Mouse (Mus musculus) layer of hippocampus, adult 9-10 months (tissue): ENCODE results near the gene Mib2.
A peak's percentile ranks its signal among the peaks of the same experiment; 100 is the strongest.
"Not testable (repeated sequence)": the region's sequence is repeated elsewhere in the genome, so short reads cannot be mapped to it uniquely, and the experiment has no call there.

ENCODE experiments used
- DNase-seq: peaks from one replicate; pipeline ENCODE4 v3.0.0; 2022; ENCODE audit warnings: low spot score

The Mib2 gene

GRCm38 (mm10) chr4:155670236-155670635, 1.2 kb upstream of the Mib2 start:
- not testable (repeated sequence) for DNase-seq

DNA sequence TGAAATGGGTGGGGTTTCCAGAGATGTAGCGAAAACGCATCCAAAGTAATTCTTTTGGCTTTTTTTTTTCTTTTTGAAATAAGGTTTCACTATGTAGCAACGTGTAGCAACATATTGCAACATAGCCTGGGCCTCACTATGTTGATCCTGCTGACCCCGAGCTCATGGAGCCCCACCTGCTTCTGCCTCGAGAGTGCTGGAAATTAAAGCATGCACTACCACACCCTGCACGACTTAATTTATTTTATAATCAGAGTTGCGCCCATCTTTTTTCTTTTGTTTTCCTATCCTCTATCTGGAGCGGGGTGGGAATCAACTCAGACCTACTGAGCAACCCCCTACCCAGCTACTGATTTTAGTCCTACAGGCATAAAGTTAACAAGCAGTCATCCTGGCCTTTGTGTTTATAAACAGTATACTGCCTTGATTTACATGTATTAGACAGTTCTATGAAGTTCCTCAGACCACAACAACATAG, 639 bp upstream of the Mib2 start:
- DNase-seq = no peak

GRCm38 (mm10) chr4:155666903-155667302, 2.1 kb downstream of the Mib2 start:
- no peak for DNase-seq

DNA sequence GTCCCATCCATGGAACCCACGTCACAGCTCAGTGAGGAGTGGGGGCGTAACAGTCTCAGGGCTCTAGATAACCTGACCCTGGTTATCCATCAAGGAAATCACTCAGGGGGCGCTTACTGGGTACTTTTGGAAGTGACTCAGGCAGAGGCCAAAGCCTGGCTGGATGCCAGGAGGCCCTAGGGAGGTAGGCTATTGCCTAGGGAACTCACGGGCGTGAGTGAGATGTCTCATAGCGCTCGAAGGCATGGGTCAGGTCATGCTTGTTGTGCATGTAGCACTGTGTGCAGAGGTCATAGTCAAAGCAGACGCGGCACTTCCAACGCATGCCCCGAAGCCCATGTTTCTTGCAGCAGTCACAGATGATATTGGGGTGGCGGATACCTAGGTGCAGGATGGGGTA, 8.4 kb downstream of the Mib2 start:
- DNase-seq = no peak

- no peak for DNase-seq
Observed at GRCm38 (mm10) chr4:155658961-155659360, 10.0 kb downstream of the Mib2 start.

DNA sequence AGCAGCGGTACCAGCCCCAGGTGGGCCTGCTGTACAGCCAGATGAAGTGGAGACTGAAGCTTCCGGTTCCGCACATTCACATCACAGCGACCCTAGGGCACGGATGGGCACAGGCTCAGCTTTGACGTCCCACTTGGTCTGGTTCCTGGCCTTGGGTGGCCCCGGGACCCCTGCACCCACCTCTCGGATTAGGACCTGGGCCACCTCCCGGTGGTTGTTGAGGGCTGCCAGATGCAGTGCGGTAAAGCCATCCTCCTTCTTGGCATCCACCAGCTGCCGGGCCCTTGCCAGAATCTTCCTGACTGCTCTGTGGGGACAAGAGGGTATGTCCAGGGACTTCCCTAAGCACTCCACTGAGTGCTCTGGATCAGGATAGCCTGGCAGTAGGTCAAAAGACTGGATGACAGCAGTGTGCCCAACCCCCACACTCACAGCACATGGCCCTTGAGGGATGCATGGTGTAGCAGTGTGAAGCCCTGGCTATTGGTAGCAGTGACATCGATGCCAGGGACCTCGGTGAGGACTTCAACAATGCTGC, 12.7 kb downstream of the Mib2 start:
- DNase-seq = no peak

GRCm38 (mm10) chr4:155654456-155655298, 14.3 kb downstream of the Mib2 start:
- DNase-seq = no peak

DNA sequence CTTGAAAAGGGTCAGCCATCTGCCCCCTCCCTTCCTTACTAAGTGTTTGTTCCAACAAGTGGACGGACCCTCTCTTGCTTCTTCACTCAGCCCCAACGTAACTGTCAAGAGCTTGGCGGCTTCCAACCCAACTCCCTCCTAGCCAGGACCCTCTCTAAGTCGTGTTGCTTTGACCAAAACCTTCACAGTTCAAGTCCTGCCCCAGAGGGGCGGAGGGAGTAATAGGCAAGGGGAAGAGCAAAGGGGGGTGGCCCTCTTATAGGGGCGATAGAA, 14.9 kb downstream of the Mib2 start:
- DNase-seq = no peak

- no peak for DNase-seq
Observed at GRCm38 (mm10) chr4:155653451-155654182, 15.4 kb downstream of the Mib2 start.

- DNase-seq = no peak
Observed at GRCm38 (mm10) chr4:155653086-155653450, 15.9 kb downstream of the Mib2 start, which contains the start of gene Mmp23. Mmp23 (minus strand) TSS chr4:155653384.

GRCm38 (mm10) chr4:155652283-155653085, 16.5 kb downstream of the Mib2 start:
- DNase-seq = no peak

GRCm38 (mm10) chr4:155651553-155652269, 17.3 kb downstream of the Mib2 start:
- no peak for DNase-seq

DNA sequence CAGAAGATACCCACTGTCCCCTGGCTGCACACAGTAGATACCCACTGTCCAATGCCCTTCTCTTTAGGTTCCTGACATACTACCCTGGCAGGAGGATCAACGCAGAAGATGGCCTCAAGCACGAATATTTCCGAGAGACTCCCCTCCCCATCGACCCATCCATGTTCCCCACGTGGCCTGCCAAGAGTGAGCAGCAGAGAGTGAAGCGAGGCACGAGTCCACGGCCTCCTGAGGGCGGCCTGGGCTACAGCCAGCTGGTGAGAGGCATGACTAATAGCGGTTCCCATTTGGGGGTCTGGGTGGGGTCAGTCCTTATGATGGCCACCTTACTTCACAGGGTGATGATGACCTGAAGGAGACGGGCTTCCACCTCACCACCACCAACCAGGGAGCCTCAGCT, 19.6 kb downstream of the Mib2 start:
- DNase-seq = no peak

- no peak for DNase-seq
Observed at GRCm38 (mm10) chr4:155645721-155646120, 23.3 kb downstream of the Mib2 start.

DNA sequence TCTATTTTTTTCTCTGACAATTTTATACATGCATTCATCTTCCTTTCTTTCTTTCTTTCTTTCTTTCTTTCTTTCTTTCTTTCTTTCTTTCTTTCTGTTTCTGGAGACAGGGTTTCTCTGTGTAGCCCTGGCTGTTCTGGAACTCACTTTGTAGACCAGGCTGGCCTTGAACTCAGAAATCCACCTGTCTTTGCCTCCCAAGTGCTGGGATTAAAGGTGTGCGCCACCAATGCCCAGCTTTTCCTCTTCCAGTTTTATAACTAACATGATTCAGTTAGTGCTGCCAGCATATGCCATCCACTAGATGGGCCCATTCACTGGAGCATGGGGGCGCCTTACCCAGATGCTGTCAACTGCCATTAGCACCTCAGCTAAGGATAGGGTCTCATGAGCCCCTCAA, 23.7 kb downstream of the Mib2 start, which contains the start of gene Gm10563:
Gm10563 (minus strand) TSS at position 101 of the 400 bp plus-strand sequence.
- not testable (repeated sequence) for DNase-seq

DNA sequence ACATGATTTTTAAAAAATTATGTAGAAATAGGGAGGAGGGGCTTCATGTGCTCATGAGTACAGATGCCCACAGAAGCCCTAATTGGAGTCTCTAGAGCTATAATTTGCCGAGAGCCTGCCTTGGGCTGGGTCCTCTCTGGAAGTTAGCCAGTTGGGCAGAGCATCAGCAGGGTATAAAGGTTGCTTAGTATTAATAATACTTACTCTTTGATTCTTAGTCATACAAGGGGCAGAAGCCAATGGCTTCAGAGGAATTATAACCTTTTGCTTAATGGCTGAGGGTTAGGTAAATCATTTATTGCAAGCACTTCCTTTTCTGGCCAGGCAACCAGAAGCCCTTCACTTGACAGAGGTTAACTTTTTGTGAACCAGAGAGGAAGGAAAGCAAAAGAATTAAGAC, 25.5 kb downstream of the Mib2 start:
- DNase-seq = no peak

- DNase-seq = no peak
Observed at GRCm38 (mm10) chr4:155635766-155636499, 33.1 kb downstream of the Mib2 start.

GRCm38 (mm10) chr4:155630267-155630666, 38.7 kb downstream of the Mib2 start:
- no peak for DNase-seq

- peak; percentile 86 for DNase-seq
Observed at GRCm38 (mm10) chr4:155624338-155625291, 44.4 kb downstream of the Mib2 start, which contains the start of gene Cdk11b. Cdk11b (plus strand) TSS chr4:155624854.

DNA sequence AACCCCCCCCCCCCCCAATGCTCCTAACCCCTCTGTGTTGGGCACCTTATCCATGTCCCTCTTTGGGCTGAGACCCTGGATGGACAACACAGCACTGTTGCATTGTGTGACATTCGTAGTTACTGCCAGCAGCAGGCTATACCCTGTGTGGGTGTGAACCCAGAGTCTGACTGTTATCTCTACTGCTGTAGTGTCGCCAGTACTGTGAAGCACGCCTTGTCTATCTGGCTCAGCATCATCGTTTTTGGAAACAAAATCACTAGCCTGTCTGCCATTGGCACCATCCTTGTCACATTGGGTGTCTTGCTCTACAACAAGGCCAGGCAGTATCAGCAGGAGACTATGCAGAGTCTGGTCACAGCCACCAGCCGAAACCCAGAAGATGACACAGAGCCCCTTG, 50.7 kb downstream of the Mib2 start:
- DNase-seq = no peak
